Mouse (Mus musculus) adrenal gland, postnatal 4 days (tissue): ENCODE results near the gene Anp32a. TPM values are rescaled to one million over a fixed set of nuclear protein-coding genes. Genes with fewer than 3 reads are reported as not detected.

Experiments used
- DNase-seq, 2 experiments: peaks; one replicate each; pipeline ENCODE4 v3.0.0; 2021 to 2022; ENCODE audit warnings: low spot score in 2 of 2, mixed read lengths in 2 of 2
- total RNA-seq, 2 experiments: library from RNA; stranded (reverse); gene quantifications; 2 replicates each; pipeline ENCODE4 v1.2.3; 2021

Anp32a gene
- total RNA-seq, 2 experiments from 2014 or later = 437 to 471 TPM

GRCm38 (mm10) chr9:62401589-62401988 lies 60.5 kb downstream of the Anp32a start:
- DNase-seq = no peak

GRCm38 (mm10) chr9:62406423-62407013 lies 65.4 kb downstream of the Anp32a start:
- DNase-seq = no peak

- no peak for DNase-seq
These were observed 66.5 kb downstream of the Anp32a start for GRCm38 (mm10) chr9:62407357-62408146.

GRCm38 (mm10) chr9:62418742-62419141 lies 77.6 kb downstream of the Anp32a start:
- DNase-seq = no peak

GRCm38 (mm10) chr9:62420261-62420917 lies 79.3 kb downstream of the Anp32a start:
- no peak for DNase-seq

GRCm38 (mm10) chr9:62421027-62421426 lies 79.9 kb downstream of the Anp32a start:
- peak; percentile 47 to 53 for DNase-seq

GRCm38 (mm10) chr9:62421911-62422310 lies 80.8 kb downstream of the Anp32a start:
- DNase-seq = no peak

- no peak for DNase-seq
These were observed 81.8 kb downstream of the Anp32a start for GRCm38 (mm10) chr9:62422926-62423325.

GRCm38 (mm10) chr9:62423871-62424270 lies 82.8 kb downstream of the Anp32a start:
- DNase-seq = no peak

- DNase-seq = no peak
These were observed 84.2 kb downstream of the Anp32a start for GRCm38 (mm10) chr9:62425265-62425664.

- DNase-seq = no peak
These were observed 84.9 kb downstream of the Anp32a start for GRCm38 (mm10) chr9:62426021-62426420.

GRCm38 (mm10) chr9:62426531-62426930 lies 85.4 kb downstream of the Anp32a start:
- no peak for DNase-seq

GRCm38 (mm10) chr9:62427010-62427409 lies 85.9 kb downstream of the Anp32a start:
- no peak for DNase-seq

Other genes starting within 250 kb of the Anp32a start
- gene Glce, start 218.6 kb upstream of the Anp32a start, total RNA-seq = 10 to 100 TPM; 29.2 to 29.4 TPM
- not detected for gene Spesp1, start 59.1 kb upstream of the Anp32a start, total RNA-seq
- gene Coro2b, start 195.8 kb downstream of the Anp32a start, total RNA-seq = 10 to 100 TPM; 28.4 to 32.6 TPM